ENCODE assay signal across 22 mouse cellular contexts in the genomic region with DNA sequence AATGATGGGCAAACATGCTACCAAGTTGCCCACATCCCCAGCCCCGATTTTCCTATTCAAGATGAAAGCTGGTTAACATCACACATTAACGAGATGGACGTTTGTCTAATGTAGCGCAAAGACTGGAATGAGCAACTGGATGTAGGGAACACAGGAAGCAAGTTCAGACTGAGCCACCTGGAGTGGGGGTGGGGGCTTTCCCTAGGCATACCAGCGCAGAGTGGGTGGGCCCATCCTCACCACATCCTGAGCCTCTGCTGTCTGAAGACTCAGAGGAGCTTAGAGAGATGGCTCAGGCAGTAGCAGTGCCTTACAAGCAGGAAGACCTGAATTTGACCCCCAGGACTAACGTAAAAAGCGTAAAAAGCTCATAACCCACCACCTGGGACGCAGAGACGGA. TPM values are rescaled to one million over a fixed set of nuclear protein-coding genes. Genes with fewer than 3 reads are reported as not detected.
DNase-seq lines count a peak whose midpoint lies in the region; ATAC-seq lines count a peak whose summit lies in the region.
"Had no signal": no experiment of that assay in that cellular context is flagged by ENCODE, and none has a peak within 500 bp of the region (broad histone marks: within the 10 kb centered on the region; RNA-seq: fewer than 3 reads in every experiment).

No protein-coding gene starts in this region.

- H3K27ac ChIP-seq in heart, embryonic 12.5 days (ENCODE audit: poor library complexity, severe bottlenecking): peak overlapping the region; percentile 99
- H3K27ac ChIP-seq: embryonic facial prominence, embryonic 13.5 days; limb, embryonic 12.5 days; liver, embryonic 15.5 days; midbrain, embryonic 13.5 days had no signal

- no peak overlapping the region for H3K4me2 ChIP-seq in heart, embryonic 12.5 days
- H3K4me2 ChIP-seq: embryonic facial prominence, embryonic 13.5 days; limb, embryonic 12.5 days; liver, embryonic 15.5 days; midbrain, embryonic 13.5 days had no signal

- no peaks in the 10 kb centered on the region for H3K9me3 ChIP-seq in heart, embryonic 12.5 days (replicated peaks)
- H3K9me3 ChIP-seq: embryonic facial prominence, embryonic 13.5 days; limb, embryonic 12.5 days; liver, embryonic 15.5 days; midbrain, embryonic 13.5 days had no signal

- DNase-seq in heart, postnatal 14 days: no peak
- DNase-seq in CD4-positive, CD25-positive, alpha-beta regulatory T cell, adult 2 months (ENCODE audit: low read depth, low spot score): peak; percentile 95
- peak; percentile 39 for DNase-seq in ZHBTc4 (ENCODE audit: low read depth, low spot score)
- DNase-seq in thymus, adult 18-20 months: peak; percentile 88 to 92
- DNase-seq in layer of hippocampus, adult 8-10 months (ENCODE audit: low spot score in 2 of 2): no peak
- DNase-seq in layer of hippocampus, adult 11-12 months (ENCODE audit: low spot score): no peak
- DNase-seq: adrenal gland, postnatal 14 days; cerebellum, postnatal 14 days; kidney, adult 2 months; kidney, postnatal 4 days; lung, postnatal 4 days had no signal

- peaks cover 44% of the 10 kb centered on the region for H3K4me1 ChIP-seq in heart, embryonic 12.5 days (replicated peaks)
- H3K4me1 ChIP-seq: midbrain, embryonic 13.5 days had no signal

- H3K36me3 ChIP-seq in heart, embryonic 12.5 days: no peaks in the 10 kb centered on the region
- H3K36me3 ChIP-seq: embryonic facial prominence, embryonic 13.5 days; limb, embryonic 12.5 days; liver, embryonic 15.5 days; midbrain, embryonic 13.5 days had no signal

- H3K9ac ChIP-seq in heart, embryonic 12.5 days: no peak overlapping the region
- H3K9ac ChIP-seq: embryonic facial prominence, embryonic 13.5 days; limb, embryonic 12.5 days; liver, embryonic 15.5 days; midbrain, embryonic 13.5 days had no signal

- no peak overlapping the region for H3K4me3 ChIP-seq in heart, embryonic 12.5 days
- H3K4me3 ChIP-seq: embryonic facial prominence, embryonic 13.5 days; limb, embryonic 12.5 days; liver, embryonic 15.5 days; midbrain, embryonic 13.5 days had no signal

- WGBS in heart, embryonic 12.5 days: 86% methylated on average over 9 of the region's 9 CpGs

- intact Hi-C loops in heart, postnatal 14 days (cut with DNase I): loop anchor here (10.0 kb wide), 1 partner anchor 611 kb away; a partner anchor contains a TSS

- ATAC-seq in heart, embryonic 12.5 days (ENCODE audit: insufficient number of reproducible peaks, low FRiP score): no peak
- no peak for ATAC-seq in megakaryocyte, adult 5-6 weeks (ENCODE audit: poor library complexity, severe bottlenecking)
- ATAC-seq: midbrain, embryonic 13.5 days; Patski had no signal

- no peaks in the 10 kb centered on the region for H3K27me3 ChIP-seq in heart, embryonic 12.5 days (replicated peaks)
- H3K27me3 ChIP-seq: embryonic facial prominence, embryonic 13.5 days; limb, embryonic 12.5 days; midbrain, embryonic 13.5 days; Patski had no signal

RNA-seq across cellular contexts. Expression of a gene that starts 33.6 kb away (rescaled TPM):
- 0.70 and 0.86 TPM in 2 replicates for polyA plus RNA-seq in heart, embryonic 12.5 days (2016; fragmentation: Nextera tagmentation; extraction: Ambion mirVana)
- under 1 TPM; 0.07 TPM for total RNA-seq in heart, postnatal 14 days (2021)
- total RNA-seq in layer of hippocampus, adult 8-10 months (2022): not detected
- total RNA-seq in megakaryocyte, adult 5-6 weeks (2015): 0.11 TPM in 1 of 2 replicates, not detected in the other
- total RNA-seq in megakaryocyte, adult 5-6 weeks (2017): not detected in 2 replicates
- total RNA-seq: hematopoietic stem cell, adult 5-6 weeks; left cerebral cortex, adult 18-20 months had no signal
- polyA plus RNA-seq: forebrain, embryonic 11.5 days; neural tube, embryonic 11.5 days; Patski had no signal

Comparison
In these comparisons a context has a peak if more than half of its experiments do, and no peak if none do; other contexts are left out.
1. DNase-seq: peak in CD4-positive, CD25-positive, alpha-beta regulatory T cell, adult 2 months (single experiment), ZHBTc4 (single experiment) and thymus, adult 18-20 months (2 of 2); none in heart, postnatal 14 days (0 of 2), layer of hippocampus, adult 8-10 months (0 of 2) and layer of hippocampus, adult 11-12 months (single experiment).